Mouse (Mus musculus): ENCODE results near the gene Fundc1. TPM values are rescaled to one million over a fixed set of nuclear protein-coding genes. Genes with fewer than 3 reads are reported as not detected.

Gene Fundc1
- 13.7 and 18.4 TPM in 2 replicates for polyA plus RNA-seq (2012)

GRCm38 (mm10) chrX:17571621-17572459 lies at the start of gene Fundc1:
Gene Fundc1 (minus strand): TSS chrX:17572325.

Measured in megakaryocyte-erythroid progenitor cell, adult 5 weeks (primary cell).